Mouse (Mus musculus) spleen, postnatal 4 days (tissue): ENCODE results near the gene Frmd4b.

Experiments used
- DNase-seq, 2 experiments: peaks; one replicate each; pipeline ENCODE4 v3.0.0; 2022; ENCODE audit warnings: low spot score in 2 of 2

Gene Frmd4b

GRCm38 (mm10) chr6:97580479-97581030 lies 36.8 kb downstream of the Frmd4b start:
- no peak for DNase-seq

- DNase-seq, result no peak
These were observed 37.6 kb downstream of the Frmd4b start for GRCm38 (mm10) chr6:97579704-97580103.

- no peak for DNase-seq
These were observed 39.1 kb downstream of the Frmd4b start for GRCm38 (mm10) chr6:97578210-97578609.

- DNase-seq, result no peak
These were observed 40.0 kb downstream of the Frmd4b start for GRCm38 (mm10) chr6:97577349-97577748.

GRCm38 (mm10) chr6:97576565-97577346 lies 40.6 kb downstream of the Frmd4b start:
- no peak for DNase-seq

GRCm38 (mm10) chr6:97576096-97576495 lies 41.2 kb downstream of the Frmd4b start:
- no peak for DNase-seq

GRCm38 (mm10) chr6:97574973-97575372 lies 42.4 kb downstream of the Frmd4b start:
- DNase-seq, result no peak

GRCm38 (mm10) chr6:97572226-97572625 lies 45.1 kb downstream of the Frmd4b start:
- DNase-seq, result no peak

GRCm38 (mm10) chr6:97568538-97568937 lies 48.8 kb downstream of the Frmd4b start:
- DNase-seq, result no peak

- DNase-seq, result no peak
These were observed 50.6 kb downstream of the Frmd4b start for GRCm38 (mm10) chr6:97566746-97567145.

- no peak for DNase-seq
These were observed 60.2 kb downstream of the Frmd4b start for GRCm38 (mm10) chr6:97557147-97557546.

- no peak for DNase-seq
These were observed 61.7 kb downstream of the Frmd4b start for GRCm38 (mm10) chr6:97555637-97556036.

GRCm38 (mm10) chr6:97553431-97553830 lies 63.9 kb downstream of the Frmd4b start:
- DNase-seq, result no peak

- no peak for DNase-seq
These were observed 64.8 kb downstream of the Frmd4b start for GRCm38 (mm10) chr6:97552573-97552972.

GRCm38 (mm10) chr6:97551884-97552283 lies 65.5 kb downstream of the Frmd4b start:
- DNase-seq, result no peak

GRCm38 (mm10) chr6:97551161-97551560 lies 66.2 kb downstream of the Frmd4b start:
- DNase-seq, result no peak

GRCm38 (mm10) chr6:97540458-97540857 lies 76.9 kb downstream of the Frmd4b start:
- DNase-seq, result no peak

- no peak for DNase-seq
These were observed 81.4 kb downstream of the Frmd4b start for GRCm38 (mm10) chr6:97535763-97536445.

- no peak for DNase-seq
These were observed 86.3 kb downstream of the Frmd4b start for GRCm38 (mm10) chr6:97531043-97531442.

GRCm38 (mm10) chr6:97528961-97529680 lies 88.2 kb downstream of the Frmd4b start:
- no peak for DNase-seq

GRCm38 (mm10) chr6:97526092-97526491 lies 91.2 kb downstream of the Frmd4b start:
- peak; percentile 18 to 69 for DNase-seq

GRCm38 (mm10) chr6:97523118-97523517 lies 94.2 kb downstream of the Frmd4b start:
- peak; percentile 64 to 88 for DNase-seq
